Mouse (Mus musculus) CH12.LX (cell line): ENCODE measurements around the gene Prpf3. TPM values are rescaled to one million over a fixed set of nuclear protein-coding genes. Genes with fewer than 3 reads are reported as not detected.

Experiments
- DNase-seq: peaks from one replicate; pipeline ENCODE4 v3.0.0-alpha.2; 2013; ENCODE audit errors: extremely low read depth
- H3K27ac ChIP-seq: 2 replicates; pipeline ENCODE4 v1.5.1; 2012; ENCODE audit warnings: low read depth, mild to moderate bottlenecking, control low read depth, moderate library complexity; ENCODE audit not compliant: insufficient read depth
- H3K27me3 ChIP-seq: replicated peaks from 2 replicates; pipeline ENCODE3; 2012; ENCODE audit warnings: inconsistent platforms
- H3K36me3 ChIP-seq, 2 experiments: replicated peaks in 1 of 2; 2 replicates each; pipeline versions ENCODE3 to v1.6.1; 2012; ENCODE audit warnings: inconsistent platforms in 1 of 2, low read length in 1 of 2, mild to moderate bottlenecking in 1 of 2, mixed read lengths in 1 of 2, moderate library complexity in 1 of 2; ENCODE audit not compliant: control insufficient read depth in 1 of 2, insufficient read depth in 1 of 2
- H3K4me1 ChIP-seq, 2 experiments: 2 replicates each; pipeline ENCODE4 v1.6.1; 2012; ENCODE audit warnings: inconsistent platforms in 1 of 2, moderate library complexity in 1 of 2; ENCODE audit not compliant: insufficient read depth in 2 of 2, control insufficient read depth in 1 of 2
- H3K4me2 ChIP-seq: 2 replicates; pipeline ENCODE4 v1.6.1; 2012; ENCODE audit warnings: low read depth, mild to moderate bottlenecking, control low read depth; ENCODE audit not compliant: poor library complexity, insufficient read depth, severe bottlenecking
- H3K4me3 ChIP-seq, 3 experiments: fragments of 150-350 bp in 1 of 3; sonication (generic) in 1 of 3; replicated peaks in 1 of 3; 2 replicates each; pipeline versions ENCODE3 to v1.5.1; 2011 to 2012; ENCODE audit warnings: low read depth in 2 of 3, low read length in 2 of 3, mild to moderate bottlenecking in 2 of 3, moderate library complexity in 2 of 3, control low read depth in 1 of 3, improper control_type of control experiment in 1 of 3, inconsistent platforms in 1 of 3, mixed read lengths in 1 of 3; ENCODE audit not compliant: poor library complexity in 1 of 3
- H3K79me2 ChIP-seq: replicated peaks from 2 replicates; pipeline ENCODE4 v1.6.1; 2012; ENCODE audit warnings: mild to moderate bottlenecking, moderate library complexity; ENCODE audit not compliant: control insufficient read depth, poor library complexity, insufficient read depth, severe bottlenecking; ENCODE audit errors: extremely low read depth
- H3K9ac ChIP-seq: 2 replicates; pipeline ENCODE4 v1.6.1; 2012; ENCODE audit warnings: low read depth, mild to moderate bottlenecking, control low read depth, moderate library complexity; ENCODE audit not compliant: insufficient read depth
- H3K9me3 ChIP-seq: replicated peaks from 2 replicates; pipeline ENCODE3; 2012; ENCODE audit warnings: low read length, inconsistent platforms, mixed read lengths
- CHD1 ChIP-seq: IDR thresholded peaks from 2 replicates; pipeline ENCODE4 v1.6.1; 2012; ENCODE audit warnings: low read depth, low read length, improper control_type of control experiment, inconsistent platforms
- CTCF ChIP-seq, 2 experiments: IDR thresholded peaks in 1 of 2; conservative IDR thresholded peaks in 1 of 2; 2 replicates each; pipeline ENCODE4 v1.5.1; 2011 to 2012; ENCODE audit warnings: low read depth in 2 of 2, low read length in 2 of 2, improper control_type of control experiment in 1 of 2, inconsistent platforms in 1 of 2, mild to moderate bottlenecking in 1 of 2, moderate library complexity in 1 of 2
- EP300 ChIP-seq: IDR thresholded peaks from 2 replicates; pipeline ENCODE4 v1.6.1; 2011; ENCODE audit warnings: low read length, improper control_type of control experiment
- HCFC1 ChIP-seq: IDR thresholded peaks from 2 replicates; pipeline ENCODE4 v1.6.1; 2012; ENCODE audit warnings: low read depth, mild to moderate bottlenecking, inconsistent platforms, low read length, improper control_type of control experiment
- JUN ChIP-seq: IDR thresholded peaks from 2 replicates; pipeline ENCODE4 v1.6.1; 2011; ENCODE audit warnings: low read depth, mild to moderate bottlenecking, low read length, improper control_type of control experiment, moderate library complexity; ENCODE audit not compliant: insufficient read depth
- MAFK ChIP-seq: IDR thresholded peaks from 2 replicates; pipeline ENCODE4 v1.6.1; 2011; ENCODE audit warnings: low read length, improper control_type of control experiment; ENCODE audit not compliant: insufficient replicate concordance
- MAZ ChIP-seq: IDR thresholded peaks from 2 replicates; pipeline ENCODE4 v1.6.1; 2012; ENCODE audit warnings: low read depth, mild to moderate bottlenecking, inconsistent platforms, low read length, improper control_type of control experiment, moderate library complexity
- NRF1 ChIP-seq: IDR thresholded peaks from 2 replicates; pipeline ENCODE4 v1.6.1; 2014; ENCODE audit warnings: low read depth, mild to moderate bottlenecking, inconsistent platforms, low read length, improper control_type of control experiment, moderate library complexity
- PAX5 ChIP-seq: IDR thresholded peaks from 2 replicates; pipeline ENCODE4 v1.6.1; 2012; ENCODE audit warnings: low read length, inconsistent platforms, mixed read lengths
- RAD21 ChIP-seq: IDR thresholded peaks from 2 replicates; pipeline ENCODE4 v1.6.1; 2011; ENCODE audit warnings: low read depth, mild to moderate bottlenecking, low read length, improper control_type of control experiment, moderate library complexity
- RCOR1 ChIP-seq: conservative IDR thresholded peaks from 2 replicates; pipeline ENCODE4 v1.6.1; 2012; ENCODE audit warnings: low read depth, mild to moderate bottlenecking, inconsistent platforms, low read length, improper control_type of control experiment
- SIN3A ChIP-seq: IDR thresholded peaks from 2 replicates; pipeline ENCODE4 v1.6.1; 2012; ENCODE audit warnings: low read length, improper control_type of control experiment, inconsistent platforms
- SMC3 ChIP-seq: IDR thresholded peaks from 2 replicates; pipeline ENCODE4 v1.6.1; 2011; ENCODE audit warnings: low read depth, low read length, improper control_type of control experiment
- TCF12 ChIP-seq: IDR thresholded peaks from 2 replicates; pipeline ENCODE4 v1.6.1; 2014; ENCODE audit warnings: low read depth, mild to moderate bottlenecking, inconsistent platforms, low read length, improper control_type of control experiment
- ZKSCAN1 ChIP-seq: IDR thresholded peaks from 2 replicates; pipeline ENCODE4 v1.6.1; 2012; ENCODE audit warnings: low read depth, inconsistent platforms, low read length, improper control_type of control experiment, borderline replicate concordance
- ZNF384 ChIP-seq: IDR thresholded peaks from 2 replicates; pipeline ENCODE4 v1.6.1; 2012; ENCODE audit warnings: low read depth, low read length, improper control_type of control experiment, inconsistent platforms
- dilution Hi-C: fragments of 300-500 bp; cut with MboI; formaldehyde crosslinking; loops from 2 replicates; pipeline ENCODE4 v1.14.3; 2020; ENCODE audit warnings: low sequenced_read_pairs; ENCODE audit not compliant: extremely low pct_unique_long_range_greater_than_20kb, extremely low pct_ligation_motif_present
- in situ Hi-C: fragments of 300-500 bp; cut with MboI; formaldehyde crosslinking; loops from 3 replicates; pipeline ENCODE4 v1.14.3; 2019; ENCODE audit warnings: low sequenced_read_pairs, low pct_ligation_motif_present, low pct_unique_long_range_greater_than_20kb, mixed read lengths
- polyA plus RNA-seq: library from polyadenylated mRNA; unstranded; fragments of >175 nt; gene quantifications from 2 replicates; pipeline ENCODE4 v1.2.1, GENCODE M21; 2012; ENCODE audit warnings: low read depth; ENCODE audit not compliant: insufficient read length
- total RNA-seq, 2 experiments: library from RNA; depleted of rRNA; stranded (reverse); fragments of 300-350 nt in 1 of 2; fragments of >200 nt in 1 of 2; gene quantifications; 2 replicates each; pipeline ENCODE4 v1.2.3; 2012 to 2014

The Prpf3 gene
- total and polyA plus RNA-seq, 3 experiments: 11.5 to 67.8 (median 27.1) TPM

GRCm38 (mm10) chr3:95902643-95903042 lies 47.0 kb upstream of the Prpf3 start:
- dilution Hi-C loops: no loop called here
- in situ Hi-C loops: loop anchor here (5.0 kb wide), 1 partner anchor 35 kb away; no protein-coding TSS in a partner anchor

GRCm38 (mm10) chr3:95902373-95902625 lies 46.6 kb upstream of the Prpf3 start:
- in situ Hi-C loops (loop anchor here (5.0 kb wide), 1 partner anchor 35 kb away; no protein-coding TSS in a partner anchor), dilution Hi-C loops (no loop called here)
- Histone ChIP-seq H3K4me3 (no peak overlapping the region), H3K79me2 (no peaks in the 10 kb centered on the region), H3K9me3 (no peaks in the 10 kb centered on the region), H3K27me3 (peaks cover 11% of the 10 kb centered on the region), H3K4me1 (peaks cover 7 to 15% of the 10 kb centered on the region in 2 experiments; a peak in 3 of 4 replicates), H3K4me2 (no peak overlapping the region), H3K9ac (no peak overlapping the region), H3K36me3 (peaks cover 3 to 27% of the 10 kb centered on the region in 2 experiments), H3K27ac (no peak overlapping the region)
- TF ChIP-seq HCFC1 (no peak), RCOR1 (no peak), SMC3 (no peak), ZKSCAN1 (no peak), CTCF (conservative IDR thresholded peaks at IDR 0.05 in 1 of 2, IDR thresholded peaks at IDR 0.05 in 1 of 2; ENCODE audit: low read depth in 2 of 2, low read length in 2 of 2) (no peak), NRF1 (no peak), PAX5 (no peak), CHD1 (no peak), TCF12 (no peak), SIN3A (no peak), MAZ (no peak), RAD21 (no peak), ZNF384 (no peak)
- no peak for DNase-seq

More at GRCm38 (mm10) chr3:95902643-95903042, 47.0 kb upstream of the Prpf3 start:
- no peak for DNase-seq
- TF ChIP-seq EP300: no peak
- TF ChIP-seq MAFK: no peak
- no peak for TF ChIP-seq JUN
- H3K27ac ChIP-seq: no peak overlapping the region
- H3K4me3 ChIP-seq: no peak overlapping the region
- H3K9me3 ChIP-seq: no peaks in the 10 kb centered on the region
- H3K36me3 ChIP-seq: peaks cover 3 to 25% of the 10 kb centered on the region in 2 experiments
- no peaks in the 10 kb centered on the region for H3K79me2 ChIP-seq
- no peak overlapping the region for H3K4me2 ChIP-seq
- H3K9ac ChIP-seq: no peak overlapping the region
- H3K4me1 ChIP-seq: peaks cover 7 to 15% of the 10 kb centered on the region in 2 experiments; a peak in 3 of 4 replicates
- peaks cover 12% of the 10 kb centered on the region for H3K27me3 ChIP-seq
